Mouse (Mus musculus): ENCODE data around the gene Srarp.

The Srarp gene

DNA sequence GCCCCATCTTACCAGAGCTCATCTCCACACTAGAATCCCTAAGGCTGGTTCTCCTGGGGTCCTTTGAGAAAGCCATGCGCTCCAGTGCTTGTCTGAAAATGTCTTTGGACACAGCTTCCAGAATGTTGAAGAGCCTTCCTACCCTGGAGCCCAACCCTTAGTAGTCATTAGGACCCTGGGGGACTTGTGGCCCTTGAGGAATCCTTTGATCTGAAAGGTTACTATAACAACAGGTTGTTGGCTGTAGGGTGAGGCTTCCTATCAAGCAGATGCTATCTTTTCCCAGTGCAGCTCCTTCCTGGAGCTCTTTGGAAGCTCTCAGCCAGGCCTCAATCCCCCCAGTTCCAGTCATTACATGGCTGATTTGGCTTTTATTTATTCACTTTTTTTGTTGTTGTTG lies at the start of gene Srarp:
TSS of gene Srarp (minus strand) at position 132 of the 400 bp plus-strand sequence.
- DNase-seq, result no peak

DNA sequence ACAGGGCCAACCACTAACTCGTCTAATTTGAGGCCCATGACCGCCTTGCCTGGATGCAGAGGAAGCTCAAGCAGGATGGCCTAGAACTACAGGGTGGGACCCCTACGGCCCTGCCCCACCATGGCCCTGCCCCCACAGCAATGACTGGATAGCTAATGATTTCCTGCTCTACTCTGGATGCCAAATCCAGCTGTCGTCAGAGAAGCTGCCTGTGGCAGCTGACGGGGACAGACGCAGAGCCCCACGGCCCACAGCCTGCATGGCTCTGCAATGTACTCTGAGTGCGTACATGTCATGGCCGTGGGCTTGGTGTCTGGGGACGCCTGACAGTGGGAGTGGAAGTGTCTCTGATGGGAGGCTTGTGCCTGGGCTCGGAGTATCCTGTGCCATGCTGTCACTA lies 48.2 kb upstream of the Srarp start:
- DNase-seq, result no peak

DNA sequence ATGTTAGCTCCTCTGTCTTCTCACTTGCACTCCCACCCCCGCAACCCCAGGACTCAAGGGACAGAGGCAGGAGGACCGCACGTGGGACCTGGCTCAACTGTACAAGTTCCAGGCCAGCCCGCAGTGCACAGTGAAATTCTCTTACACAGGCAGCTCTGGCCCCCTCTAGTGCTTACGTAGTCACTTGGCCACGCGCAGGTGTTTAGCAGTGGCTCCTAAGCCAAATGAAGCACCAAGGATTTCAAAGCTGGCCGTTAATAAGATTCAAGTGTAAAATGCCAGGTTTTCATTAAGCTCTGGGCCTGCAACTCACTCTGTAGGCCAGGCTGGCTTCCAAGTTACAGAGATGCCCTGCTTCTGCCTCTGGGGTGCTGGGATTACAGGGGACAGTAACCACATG lies 43.5 kb upstream of the Srarp start:
- peak; percentile 49 for DNase-seq

DNA sequence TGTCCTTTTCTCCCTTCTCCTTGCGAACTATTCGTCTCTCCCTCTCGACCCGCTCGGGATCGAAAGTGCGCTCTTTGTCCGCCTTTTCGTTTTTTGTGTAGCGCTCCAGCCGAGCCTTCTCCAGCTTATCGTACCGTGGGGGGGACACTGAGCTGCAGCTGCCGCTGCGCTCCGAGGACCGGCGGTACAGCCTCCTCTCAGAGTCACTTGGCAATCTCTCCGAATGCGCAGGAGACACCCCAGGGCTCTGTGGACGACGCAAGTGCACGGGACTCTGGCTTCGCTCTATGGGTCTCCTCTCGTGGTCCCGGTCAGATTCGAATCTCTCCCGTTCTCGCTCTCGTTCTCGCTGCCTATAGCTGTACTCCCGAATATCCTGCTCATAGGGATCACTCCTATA lies 42.9 kb upstream of the Srarp start:
- peak; percentile 38 for DNase-seq

DNA sequence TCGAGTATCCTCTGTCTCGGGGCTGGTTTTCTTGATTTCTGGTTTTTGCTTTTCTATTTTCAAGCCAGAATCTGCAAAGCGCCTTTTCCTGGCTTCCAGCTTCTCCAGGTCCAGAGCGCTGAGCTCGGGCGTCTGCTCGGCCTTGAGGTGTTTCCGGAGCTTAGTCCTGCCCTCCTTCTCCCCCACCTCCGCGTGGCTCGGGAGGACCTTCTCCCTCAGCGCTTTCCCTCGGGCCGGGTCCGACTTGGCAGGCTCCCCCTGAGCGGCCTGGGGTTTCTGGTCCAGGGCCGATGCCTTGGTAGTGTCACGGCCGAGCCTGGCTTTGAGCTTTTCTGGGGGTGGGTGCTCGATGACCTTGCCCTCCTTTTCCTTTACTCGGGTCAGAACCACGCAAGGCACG lies 42.3 kb upstream of the Srarp start:
- peak; percentile 63 for DNase-seq

DNA sequence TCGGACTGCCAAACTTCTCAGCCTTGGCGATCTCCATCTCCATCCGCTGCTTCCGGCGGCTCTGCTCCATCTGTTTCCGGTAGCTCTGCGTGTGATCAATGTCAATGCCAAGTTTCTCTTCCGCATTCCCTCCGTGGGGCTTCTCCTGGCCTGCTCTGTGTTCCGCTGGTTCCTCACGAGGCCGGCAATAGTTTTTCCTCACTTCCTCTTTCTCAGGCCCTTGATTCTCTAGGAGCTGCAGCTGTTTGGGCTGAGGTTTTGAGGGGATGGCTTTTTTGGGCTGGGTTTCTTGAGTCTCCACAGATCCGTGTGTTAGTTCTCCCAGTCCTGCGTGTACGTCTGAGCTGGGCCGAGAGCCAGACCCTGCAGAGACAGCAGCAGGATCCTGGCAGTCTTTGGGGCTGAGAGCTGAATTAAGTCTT lies 41.8 kb upstream of the Srarp start:
- peak; percentile 92 for DNase-seq

DNA sequence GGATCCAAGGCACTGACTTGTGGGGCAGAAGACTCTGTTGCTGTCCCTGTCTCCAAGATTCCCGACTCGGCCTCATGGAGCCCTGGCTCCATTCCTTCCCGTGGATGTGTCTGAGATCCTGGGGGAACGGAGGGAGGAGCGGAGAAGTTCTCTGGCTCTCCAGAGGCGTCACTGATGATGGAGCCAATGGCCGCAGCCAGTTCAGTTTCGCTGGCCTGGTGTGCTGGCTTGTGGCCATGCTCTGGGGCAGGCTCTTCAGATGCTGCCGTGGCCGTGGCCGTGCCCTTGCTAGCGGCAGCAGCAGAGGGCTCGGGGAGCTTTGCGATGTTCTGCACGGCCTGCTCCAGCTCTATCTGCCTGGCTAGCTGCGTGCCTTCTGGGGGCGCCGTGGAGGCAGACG lies 38.5 kb upstream of the Srarp start:
- peak; percentile 18 for DNase-seq

DNA sequence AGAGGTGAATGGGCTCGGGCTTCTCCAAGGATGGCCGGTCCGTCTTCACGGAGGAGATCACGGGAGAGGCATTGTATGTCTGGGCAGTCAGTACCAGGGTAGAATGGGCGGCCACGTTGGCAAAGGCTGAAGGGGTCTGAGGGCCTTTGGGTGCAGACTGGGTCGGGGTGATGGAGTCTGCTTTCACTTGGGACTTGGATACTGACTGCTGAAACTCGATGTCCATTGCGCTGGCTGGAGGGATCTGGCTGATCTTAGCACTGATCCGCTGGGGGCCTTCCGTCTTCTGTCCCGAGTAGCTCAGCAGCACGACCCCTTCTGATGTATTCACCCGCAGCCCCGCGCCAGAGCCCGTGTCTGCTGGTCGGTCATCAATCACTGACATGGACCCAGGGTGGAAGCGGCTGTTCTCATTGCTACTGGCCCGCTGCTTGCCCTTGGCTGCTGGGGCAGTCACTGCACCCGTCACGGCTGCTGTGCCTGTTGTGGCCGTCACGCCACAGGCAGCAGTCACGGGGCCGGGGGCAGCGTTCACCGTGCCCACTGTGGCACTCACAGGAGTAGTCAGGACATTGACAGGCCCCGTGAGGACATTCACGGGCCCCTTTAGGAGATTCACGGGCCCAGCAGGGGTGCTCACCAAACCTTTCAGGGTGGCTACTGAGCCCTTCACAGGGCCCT lies 36.9 kb upstream of the Srarp start:
- no peak for DNase-seq

DNA sequence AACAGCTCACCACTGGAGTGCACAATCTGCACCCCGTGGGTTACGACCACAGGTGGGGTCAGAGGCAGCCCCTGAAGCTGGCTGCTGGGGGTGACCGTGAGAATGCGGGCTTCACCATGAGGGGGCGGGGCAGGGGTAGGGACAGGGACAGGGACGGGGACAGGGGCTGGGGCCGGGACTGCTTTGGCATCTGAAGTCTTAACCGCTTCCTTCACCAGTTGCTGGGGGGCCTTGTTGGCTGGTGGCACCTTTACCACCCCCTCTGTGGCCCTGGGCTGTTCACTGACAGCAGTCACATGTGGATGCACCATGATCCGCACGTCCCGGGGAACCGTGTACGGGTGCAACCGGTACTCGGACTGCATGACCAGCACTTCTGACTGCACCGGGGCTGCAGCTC lies 35.6 kb upstream of the Srarp start:
- DNase-seq, result no peak

DNA sequence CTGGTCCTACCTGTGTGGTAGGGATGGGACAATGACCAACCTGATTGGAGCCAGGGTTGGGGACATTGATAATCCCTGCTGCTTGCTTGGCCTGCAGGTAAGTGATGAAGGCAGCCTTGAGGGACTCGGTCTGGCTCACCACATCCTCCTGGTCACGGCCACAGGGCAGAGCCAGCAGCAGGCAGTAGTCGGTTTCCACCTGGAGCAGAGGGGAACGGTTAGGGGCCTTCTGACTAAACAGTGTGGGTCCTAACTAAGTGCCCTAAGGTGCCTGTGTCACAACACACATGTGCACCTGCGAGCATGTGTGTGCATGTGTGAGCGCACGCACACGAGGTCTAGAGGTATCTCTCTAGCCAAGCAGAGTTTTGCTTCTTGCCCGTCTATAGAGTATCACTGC lies 33.4 kb upstream of the Srarp start:
- DNase-seq, result peak; percentile 20

DNA sequence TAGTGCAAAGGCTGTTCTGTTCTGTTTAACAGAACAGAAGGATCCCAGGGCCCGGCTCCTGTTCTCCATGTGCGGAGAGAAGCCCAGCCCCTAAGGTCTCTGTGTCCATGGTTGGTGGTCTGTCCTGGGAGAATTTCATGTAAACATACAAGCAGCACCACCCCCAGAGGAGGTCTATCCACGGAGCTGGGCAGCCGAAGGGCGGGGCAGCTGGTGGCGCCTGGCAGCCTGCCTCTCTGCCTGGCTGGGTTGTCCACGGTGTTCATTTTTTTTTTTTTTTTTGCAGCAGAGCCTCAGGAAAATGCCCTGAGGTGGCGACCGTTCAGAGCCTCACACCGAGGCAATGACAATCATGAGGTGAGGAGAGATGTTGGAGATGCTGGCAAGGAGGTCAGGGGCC lies 32.7 kb upstream of the Srarp start:
- peak; percentile 59 for DNase-seq

DNA sequence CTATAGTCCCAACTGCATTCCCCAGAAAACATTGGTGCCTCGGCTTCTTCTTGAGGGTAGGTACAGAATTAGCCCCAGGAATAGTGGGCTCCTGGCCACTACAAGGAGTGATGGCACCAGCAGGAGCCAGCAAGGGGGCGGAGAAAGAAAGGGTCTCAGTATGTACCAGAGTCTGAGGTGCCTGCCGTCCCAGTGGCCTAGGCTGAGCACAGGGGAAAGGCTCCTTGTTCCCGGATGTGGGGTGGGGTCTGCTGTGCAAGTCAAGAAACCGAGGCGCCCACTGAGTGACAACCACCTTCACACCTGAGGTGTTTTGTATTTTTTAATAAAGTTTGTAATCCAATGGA lies 31.6 kb upstream of the Srarp start:
- no peak for DNase-seq

DNA sequence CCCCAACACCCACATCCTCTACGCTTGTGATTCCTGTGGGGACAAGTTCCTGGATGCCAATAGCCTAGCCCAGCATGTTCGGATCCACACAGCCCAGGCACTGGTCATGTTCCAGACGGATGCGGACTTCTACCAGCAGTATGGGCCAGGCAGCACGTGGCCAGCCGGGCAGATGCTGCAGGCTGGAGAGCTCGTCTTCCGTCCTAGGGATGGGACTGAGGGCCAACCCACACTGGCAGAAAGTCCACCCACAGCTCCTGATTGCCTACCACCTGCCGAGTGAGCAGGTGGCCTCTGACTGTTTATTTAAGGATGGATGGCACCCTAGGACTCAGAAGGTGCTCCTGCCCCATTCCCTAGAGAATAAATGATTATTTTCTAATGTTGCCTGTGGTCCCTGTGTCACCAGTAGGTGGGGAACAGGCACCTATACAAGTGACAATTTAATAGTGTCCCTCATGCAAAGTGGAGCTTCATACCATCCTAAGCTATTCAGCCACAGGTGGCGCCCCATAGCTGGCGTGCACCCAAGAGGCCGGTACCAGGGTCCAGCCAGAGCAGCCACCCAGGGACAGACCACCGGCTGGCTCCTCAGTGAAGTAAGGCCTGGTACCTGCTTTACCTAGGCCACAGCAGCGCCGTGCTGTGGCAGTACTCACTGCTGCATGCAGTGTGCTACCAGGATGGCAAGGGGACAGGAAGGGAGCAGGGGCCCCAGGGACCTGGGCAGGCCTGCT lies 31.1 kb upstream of the Srarp start:
- no peak for DNase-seq

DNA sequence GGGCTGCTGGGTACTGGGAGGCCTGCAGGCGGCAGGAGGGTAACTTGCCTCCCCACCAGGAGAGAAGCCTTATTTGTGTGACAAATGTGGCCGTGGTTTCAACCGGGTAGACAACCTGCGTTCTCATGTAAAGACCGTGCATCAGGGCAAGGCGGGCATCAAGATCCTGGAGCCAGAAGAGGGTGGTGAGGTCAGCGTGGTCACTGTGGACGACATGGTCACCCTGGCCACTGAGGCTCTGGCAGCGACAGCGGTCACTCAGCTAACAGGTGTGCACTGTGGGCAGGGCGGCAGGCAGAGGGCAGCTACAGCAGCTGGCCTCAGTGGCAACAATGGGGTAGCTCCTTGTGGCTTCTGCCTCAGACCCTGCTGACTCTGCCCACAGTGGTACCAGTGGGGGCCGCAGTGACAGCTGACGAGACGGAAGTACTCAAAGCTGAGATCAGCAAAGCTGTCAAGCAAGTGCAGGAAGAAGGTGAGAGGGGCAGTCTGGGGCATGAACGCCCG lies 30.4 kb upstream of the Srarp start:
- no peak for DNase-seq

DNA sequence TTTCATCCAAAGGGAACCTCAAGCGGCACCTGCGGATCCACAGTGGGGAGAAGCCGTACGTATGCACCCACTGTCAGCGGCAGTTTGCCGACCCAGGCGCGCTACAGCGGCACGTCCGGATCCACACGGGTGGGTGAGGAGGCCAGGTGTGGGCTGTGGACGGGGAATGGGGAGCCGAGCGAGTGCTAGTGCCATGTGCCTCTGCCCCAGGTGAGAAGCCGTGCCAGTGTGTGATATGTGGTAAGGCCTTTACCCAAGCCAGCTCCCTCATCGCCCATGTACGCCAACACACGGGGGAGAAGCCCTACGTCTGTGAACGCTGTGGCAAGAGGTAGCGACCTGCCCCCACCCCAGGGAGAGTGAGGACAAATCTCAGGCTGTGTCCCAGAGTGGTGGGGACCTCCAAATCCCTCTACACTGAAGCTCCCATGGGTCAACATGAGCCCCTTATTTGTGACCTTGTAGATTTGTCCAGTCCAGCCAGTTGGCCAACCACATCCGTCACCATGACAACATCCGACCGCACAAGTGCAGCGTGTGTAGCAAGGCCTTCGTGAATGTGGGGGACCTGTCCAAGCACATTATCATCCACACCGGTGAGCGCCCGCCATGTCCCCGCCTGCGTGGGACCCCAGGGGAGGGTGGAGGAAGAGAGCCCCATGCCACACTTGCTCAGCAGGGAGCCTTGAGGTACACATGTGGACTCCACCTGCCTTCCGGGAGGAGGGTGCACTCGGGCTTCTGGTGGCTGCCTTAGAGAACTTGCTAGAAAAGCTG lies 29.8 kb upstream of the Srarp start:
- no peak for DNase-seq

DNA sequence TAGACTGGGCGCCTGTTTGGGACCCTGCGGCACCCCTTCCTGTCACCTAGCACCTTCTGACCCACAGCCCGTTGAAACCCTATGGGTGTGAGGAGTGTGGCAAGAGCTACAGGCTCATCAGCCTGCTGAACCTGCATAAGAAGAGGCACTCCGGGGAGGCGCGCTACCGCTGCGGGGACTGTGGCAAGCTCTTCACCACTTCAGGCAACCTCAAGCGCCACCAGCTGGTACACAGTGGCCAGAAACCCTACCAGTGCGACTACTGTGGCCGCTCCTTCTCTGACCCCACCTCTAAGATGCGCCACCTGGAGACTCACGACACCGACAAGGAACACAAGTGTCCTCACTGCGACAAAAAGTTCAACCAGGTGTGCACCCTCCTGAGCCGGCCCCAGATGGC lies 28.8 kb upstream of the Srarp start:
- no peak for DNase-seq

DNA sequence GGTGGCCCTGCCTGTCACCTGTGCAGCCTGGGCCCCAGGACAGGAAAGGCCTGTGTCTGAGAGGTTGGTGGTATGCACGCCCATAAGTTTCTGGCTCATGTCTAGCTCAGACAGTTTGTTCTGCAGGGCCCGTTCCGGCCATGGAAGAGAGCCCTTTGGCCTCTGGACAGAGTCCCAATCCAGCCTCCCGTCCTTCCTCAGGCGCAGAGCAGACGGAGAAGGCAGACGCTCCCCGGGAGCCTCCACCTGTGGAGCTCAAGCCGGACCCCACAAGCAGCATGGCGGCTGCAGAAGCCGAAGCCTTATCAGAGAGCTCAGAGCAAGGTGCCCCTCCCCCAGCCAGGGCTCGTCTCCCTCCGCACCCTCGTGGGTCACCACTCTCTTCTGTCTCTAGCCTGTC lies 27.6 kb upstream of the Srarp start:
- DNase-seq, result no peak

DNA sequence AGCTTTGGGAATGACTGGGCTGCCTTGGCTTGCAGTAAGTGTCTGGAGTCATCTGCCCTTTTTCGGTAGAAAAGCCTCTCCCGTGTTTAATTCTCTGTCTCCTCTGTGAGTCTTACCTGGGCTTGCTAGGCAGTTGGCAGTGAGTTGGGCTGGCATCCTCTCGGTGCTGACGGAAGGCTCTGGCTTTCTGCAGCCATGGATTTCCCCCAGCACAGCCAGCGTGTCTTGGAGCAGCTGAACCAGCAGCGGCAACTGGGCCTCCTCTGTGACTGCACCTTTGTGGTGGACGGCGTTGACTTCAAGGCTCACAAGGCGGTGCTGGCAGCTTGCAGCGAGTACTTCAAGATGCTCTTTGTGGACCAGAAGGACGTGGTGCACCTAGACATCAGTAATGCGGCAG lies 25.7 kb upstream of the Srarp start:
- no peak for DNase-seq

DNA sequence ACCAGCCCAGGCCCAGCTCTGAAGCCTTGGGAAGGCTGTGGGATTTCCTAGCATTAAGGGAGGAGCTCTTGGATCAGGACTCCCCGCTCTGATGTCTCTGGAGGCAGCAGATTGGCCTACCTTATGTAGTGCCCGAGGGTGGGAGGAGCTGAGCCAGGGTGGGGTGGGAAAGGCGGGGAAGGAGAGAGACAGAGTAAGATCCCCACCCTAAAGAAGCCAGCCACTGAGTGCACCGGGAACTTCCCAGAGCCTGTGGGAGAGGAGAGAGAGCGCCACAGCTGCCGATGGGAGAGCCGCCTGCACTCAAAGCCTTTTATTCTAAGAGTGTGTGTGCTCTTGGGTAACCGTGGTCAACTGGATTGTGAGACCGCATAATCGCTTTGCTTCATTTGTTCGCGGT lies 25.2 kb upstream of the Srarp start:
- DNase-seq, result no peak

DNA sequence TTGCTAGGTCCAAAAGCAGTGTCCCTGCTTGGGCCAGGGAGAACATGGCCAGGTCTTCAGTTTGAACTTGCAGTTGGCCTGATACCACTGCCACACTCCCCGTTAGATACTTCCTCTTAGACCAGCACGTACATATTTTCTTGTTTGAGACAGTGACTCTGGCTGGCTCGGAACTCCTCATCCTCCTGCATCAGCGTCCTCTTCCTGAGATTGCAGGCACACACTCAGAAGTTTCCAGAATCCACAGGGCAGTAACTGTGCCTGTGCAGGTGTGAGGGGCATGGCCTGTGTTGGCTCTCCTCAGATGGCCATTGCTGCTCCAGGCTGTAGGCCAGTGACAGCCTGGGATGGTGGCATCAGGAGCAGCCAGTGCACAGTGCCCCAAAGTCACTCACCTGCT lies 24.6 kb upstream of the Srarp start:
- DNase-seq, result no peak

DNA sequence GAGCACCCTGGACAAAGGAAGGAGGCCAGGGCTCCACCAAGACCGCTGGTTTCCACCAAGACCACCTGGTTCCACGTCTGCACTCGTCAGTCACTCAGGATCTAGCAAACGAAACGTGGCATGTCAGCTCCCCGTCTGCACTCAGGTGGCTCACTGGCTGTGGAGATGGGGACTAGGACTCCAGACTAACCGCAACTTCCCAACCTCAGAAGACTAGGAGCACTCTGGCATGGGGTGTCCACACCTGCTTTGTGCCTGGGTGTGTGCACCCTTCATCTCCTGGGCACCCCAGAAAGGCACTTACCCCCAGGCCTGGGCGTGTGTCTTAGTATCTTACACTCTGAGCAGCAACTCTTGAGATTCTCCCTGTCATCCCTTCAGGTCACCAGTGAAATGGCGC lies 23.9 kb upstream of the Srarp start:
- no peak for DNase-seq

DNA sequence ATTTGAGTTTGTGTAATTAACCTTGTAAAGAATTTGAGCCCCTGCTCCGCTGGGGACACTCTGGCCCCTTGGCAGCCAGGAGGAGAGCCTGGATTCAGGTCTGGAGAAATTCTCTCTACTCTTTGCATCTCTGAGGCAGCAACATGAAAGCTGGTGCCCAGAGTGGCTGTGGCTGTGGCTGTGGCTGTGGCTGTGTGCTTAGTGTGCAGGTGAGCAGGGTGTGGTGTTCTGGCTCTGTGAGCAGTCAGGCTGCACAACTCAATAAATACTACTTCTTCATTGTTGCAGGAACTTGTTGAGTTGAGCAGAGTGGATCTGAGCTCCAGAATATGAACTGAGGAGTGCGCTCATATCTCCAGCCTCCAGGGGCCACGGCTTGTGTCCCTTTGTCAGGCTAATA lies 23.0 kb upstream of the Srarp start:
- DNase-seq, result no peak

DNA sequence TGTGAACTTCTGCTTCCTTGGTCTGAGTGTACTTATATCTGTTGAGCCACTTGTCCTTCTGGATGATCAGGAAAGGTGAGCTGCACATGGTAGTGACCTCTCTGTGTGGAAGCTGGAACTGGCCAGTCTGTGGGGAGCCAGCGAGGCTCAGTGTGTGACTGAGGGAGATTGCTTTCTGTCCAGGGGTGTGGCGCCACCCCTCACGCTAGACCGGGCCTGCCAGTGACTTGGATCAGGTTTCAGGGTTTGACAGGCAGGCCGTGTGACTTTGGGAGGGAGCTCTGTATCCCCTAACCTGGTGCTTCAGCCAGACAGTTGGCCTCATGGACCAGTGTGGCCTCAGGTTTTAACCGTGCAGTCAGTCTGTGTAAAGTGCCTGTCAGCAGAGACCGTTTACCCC lies 22.3 kb upstream of the Srarp start:
- DNase-seq, result no peak
